Mouse (Mus musculus) embryonic fibroblast, embryonic 13.5 days (primary cell): ENCODE results near the gene Ccr8. TPM values are rescaled to one million over a fixed set of nuclear protein-coding genes. Genes with fewer than 3 reads are reported as not detected.

Experiments
- H3K27ac ChIP-seq: 2 replicates; pipeline ENCODE4 v1.5.1; 2012; ENCODE audit warnings: low read length, control low read depth, inconsistent platforms; ENCODE audit not compliant: insufficient read depth
- H3K4me1 ChIP-seq: 2 replicates; pipeline ENCODE4 v1.6.1; 2011; ENCODE audit warnings: low read length; ENCODE audit not compliant: control insufficient read depth, insufficient read depth
- H3K4me3 ChIP-seq: 2 replicates; pipeline ENCODE4 v1.5.1; 2011; ENCODE audit warnings: mild to moderate bottlenecking, control low read depth, low read length; ENCODE audit not compliant: insufficient read depth
- CTCF ChIP-seq: IDR thresholded peaks from 2 replicates; pipeline ENCODE4 v1.5.1; 2011; ENCODE audit warnings: mild to moderate bottlenecking, control low read depth, low read length, moderate library complexity, borderline replicate concordance; ENCODE audit not compliant: insufficient read depth
- POLR2A ChIP-seq: IDR thresholded peaks from 2 replicates; pipeline ENCODE4 v1.6.1; 2011; ENCODE audit warnings: low read depth, mild to moderate bottlenecking, control low read depth, low read length, moderate library complexity
- polyA plus RNA-seq: library from polyadenylated mRNA; stranded (reverse); fragments of >200 nt; gene quantifications from 2 replicates; pipeline ENCODE4 v1.2.4, GENCODE M21; 2011; ENCODE audit warnings: low read depth; ENCODE audit not compliant: missing spikeins, insufficient read length

Gene Ccr8
- polyA plus RNA-seq, 1 experiment: not detected

DNA sequence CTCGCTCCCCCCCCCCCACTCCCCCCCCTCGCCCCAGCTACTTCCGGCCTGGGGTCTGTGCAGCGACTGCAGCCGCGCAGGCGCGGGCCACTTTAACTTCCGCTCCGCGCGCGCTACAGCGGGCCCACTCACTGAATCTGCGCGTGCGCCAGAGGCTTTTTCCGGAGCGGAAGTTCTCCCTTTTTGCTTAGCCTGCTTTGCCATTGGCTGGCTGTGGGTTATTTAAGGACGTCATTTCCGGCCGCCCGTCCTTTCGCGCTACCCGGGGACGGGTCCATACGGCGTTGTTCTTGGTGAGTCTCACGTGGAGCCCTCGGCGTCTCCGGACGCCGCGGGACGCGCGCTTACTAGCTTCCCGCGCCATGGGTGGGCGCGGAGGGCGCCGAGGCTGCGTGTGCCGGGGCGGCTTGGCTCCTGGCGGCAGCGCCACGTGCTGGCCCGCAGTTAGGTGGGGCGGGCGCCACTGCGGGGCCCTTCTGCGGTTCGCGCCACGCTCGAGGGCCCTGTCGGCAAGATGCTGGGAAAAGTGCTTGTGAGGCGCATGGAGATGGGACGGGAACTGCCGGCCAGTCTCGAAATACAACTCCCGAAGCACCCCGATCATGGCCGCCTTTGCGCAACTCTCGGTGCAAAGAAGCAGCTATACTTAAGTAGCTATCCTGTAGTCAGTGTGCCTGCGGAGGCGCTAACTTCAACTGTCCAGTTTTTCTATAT is 35.8 kb downstream of the Ccr8 start, which contains the start of gene Rpsa:
Rpsa (plus strand) TSS at position 152 of the 714 bp plus-strand sequence.
- Histone ChIP-seq H3K4me1 (no peaks in the 10 kb centered on the region), H3K27ac (peak within 1 kb of the TSS; percentile 88), H3K4me3 (peak within 1 kb of the TSS; percentile 98)
- TF ChIP-seq CTCF (no peak), POLR2A (peak; percentile 91)

DNA sequence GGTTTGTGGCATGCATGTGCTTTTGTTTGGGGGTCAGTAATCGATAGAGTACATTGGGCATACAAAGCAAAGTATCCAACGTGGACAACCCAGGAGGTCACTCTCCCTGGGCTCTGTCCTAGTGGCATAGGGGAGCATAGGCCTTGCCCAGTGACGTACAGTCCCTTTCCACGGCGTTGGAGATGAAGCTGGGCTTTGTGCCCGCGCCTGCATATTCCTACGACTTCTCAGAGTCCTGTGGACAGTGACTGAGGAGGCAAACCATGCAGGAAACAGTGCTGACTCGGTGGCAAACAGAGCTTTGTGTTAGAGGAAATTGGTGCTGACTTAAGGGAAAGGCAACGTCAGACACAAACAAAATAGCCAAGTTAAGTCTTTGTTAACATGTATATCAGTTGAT is 37.4 kb downstream of the Ccr8 start:
- Histone ChIP-seq H3K4me3 (peak overlapping the region; percentile 98), H3K27ac (no peak overlapping the region), H3K4me1 (no peaks in the 10 kb centered on the region)
- TF ChIP-seq CTCF (no peak), POLR2A (no peak)

DNA sequence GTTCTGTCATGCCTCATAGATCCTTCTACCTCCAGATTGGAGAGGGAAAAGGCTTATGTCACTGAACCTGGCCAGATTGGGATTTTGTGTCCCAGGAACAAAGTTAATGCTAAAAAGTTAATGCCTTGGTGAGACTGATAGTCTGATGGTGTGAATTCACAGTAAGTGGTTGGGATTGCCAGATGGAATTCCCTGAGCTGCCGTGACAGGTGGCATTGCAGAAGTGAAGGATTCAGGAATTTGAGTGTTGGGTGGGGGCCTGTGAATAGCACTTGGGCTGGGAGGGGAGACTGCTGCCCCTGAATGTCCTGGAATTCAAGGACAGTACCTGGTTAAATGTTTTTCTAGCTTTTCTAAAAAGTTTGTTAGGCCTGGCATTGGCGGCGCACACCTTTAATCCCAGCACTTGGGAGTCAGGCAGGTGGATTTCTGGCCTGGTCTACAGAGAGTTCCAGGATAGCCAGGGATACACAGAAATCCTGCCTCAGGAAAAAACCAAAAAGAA is 39.9 kb downstream of the Ccr8 start:
- TF ChIP-seq POLR2A: no peak
- TF ChIP-seq CTCF: no peak
- Histone ChIP-seq H3K4me3 (no peak overlapping the region), H3K27ac (no peak overlapping the region), H3K4me1 (no peaks in the 10 kb centered on the region)

DNA sequence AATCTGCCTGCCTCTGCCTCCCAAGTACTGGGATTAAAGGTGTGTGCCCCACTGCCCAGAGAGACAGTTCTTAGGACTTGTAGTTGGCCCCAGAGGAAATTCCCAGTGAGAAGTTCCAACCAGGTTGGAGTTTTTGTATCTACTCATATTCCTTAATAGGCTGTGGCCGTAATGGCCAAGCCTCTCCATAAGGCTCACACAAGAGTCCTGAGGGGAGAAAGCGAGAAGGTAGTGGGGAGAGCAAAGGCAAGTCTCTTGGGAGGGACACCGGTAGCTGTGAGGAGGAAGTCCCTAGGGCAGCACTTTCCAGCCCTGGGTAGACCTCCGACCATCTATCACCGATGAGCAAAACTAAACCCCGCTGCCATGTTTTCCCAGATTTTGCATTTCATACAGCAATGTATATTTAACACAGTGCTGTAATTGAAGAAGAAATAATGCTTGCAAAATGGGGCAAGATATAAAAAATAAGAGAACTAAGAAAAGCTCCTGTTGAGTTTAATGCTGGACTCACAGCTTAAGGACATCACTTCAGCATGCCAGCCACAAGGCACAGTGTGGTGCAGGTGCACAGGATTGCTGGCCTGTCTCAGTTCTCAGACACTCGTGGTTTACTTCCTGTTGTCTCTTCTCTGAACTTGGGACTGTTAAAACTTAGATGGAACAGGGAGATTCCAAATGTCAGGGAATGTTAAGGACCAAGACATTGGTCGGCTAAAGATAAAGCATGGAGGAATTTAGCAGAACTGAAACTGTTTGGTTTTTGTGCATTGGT is 41.3 kb downstream of the Ccr8 start:
- peak; percentile 63 for TF ChIP-seq POLR2A
- no peak for TF ChIP-seq CTCF
- H3K27ac ChIP-seq: no peak overlapping the region
- no peak overlapping the region for H3K4me3 ChIP-seq
- H3K4me1 ChIP-seq: no peaks in the 10 kb centered on the region

DNA sequence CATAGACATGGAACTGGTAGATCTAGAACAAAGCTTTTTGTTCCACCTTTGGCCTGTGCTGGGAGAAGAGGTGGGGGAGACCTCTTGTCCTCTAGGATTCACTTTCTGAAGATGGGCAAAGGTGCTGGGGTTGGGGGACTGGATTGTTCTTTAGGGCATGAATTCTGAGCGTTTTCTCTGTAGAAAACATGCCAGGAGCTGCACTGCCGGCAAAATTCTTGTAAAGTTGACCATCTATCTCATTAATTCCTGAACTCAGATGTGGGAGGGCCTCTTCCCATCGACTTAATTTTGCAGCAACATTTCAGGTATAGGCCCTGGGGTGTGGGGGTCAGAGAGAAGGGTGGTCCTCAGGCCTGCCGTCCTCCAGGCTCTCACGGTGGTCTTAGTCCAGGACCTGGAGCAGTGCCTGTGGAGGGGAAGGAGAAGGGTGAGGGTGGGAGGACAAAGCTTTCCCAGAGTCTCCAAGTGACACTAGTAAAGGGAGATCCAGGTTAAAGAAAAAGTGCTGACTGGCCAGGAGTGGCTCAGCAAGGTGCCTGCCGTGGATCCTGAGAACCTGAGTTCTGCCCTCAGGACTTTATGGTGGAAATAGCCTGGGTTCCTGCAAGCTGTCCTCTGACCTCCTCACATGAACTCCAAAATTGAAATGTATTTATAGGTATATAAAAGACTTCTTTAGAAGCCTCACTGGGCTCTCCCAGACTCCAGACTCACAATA is 42.0 kb downstream of the Ccr8 start:
- H3K4me1 ChIP-seq: no peaks in the 10 kb centered on the region
- TF ChIP-seq POLR2A: peak; percentile 33
- TF ChIP-seq CTCF: no peak
- H3K4me3 ChIP-seq: no peak overlapping the region
- H3K27ac ChIP-seq: no peak overlapping the region

DNA sequence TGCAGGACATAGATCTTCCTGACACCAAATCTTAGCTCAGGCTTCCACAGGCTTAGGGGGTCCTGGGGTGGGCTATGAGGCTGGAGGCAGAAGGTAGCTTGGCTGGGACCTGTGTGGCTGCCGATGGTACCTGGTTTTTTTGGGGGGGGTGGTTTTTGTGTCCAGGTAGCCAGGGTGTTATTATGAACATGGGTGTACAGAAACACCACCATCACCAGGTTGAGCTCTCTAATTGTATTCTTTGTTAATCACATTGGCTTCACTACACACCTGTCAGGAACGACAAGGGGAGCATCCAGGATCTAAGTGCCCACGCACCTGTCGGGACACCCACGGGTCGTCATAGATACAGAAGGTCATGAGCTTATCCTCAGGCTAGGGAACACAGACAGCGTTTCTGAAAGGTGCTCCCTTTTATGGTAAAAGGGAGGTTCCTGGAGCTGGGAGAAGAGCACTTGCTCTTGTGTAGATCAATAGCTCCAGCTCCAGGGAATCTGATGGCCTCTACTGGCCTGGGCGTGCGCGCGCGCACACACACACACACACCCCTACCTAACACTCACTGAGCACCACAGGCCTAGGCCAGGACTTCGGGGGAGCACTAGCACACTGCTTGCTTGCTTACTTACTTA is 42.7 kb downstream of the Ccr8 start:
- TF ChIP-seq POLR2A (no peak), CTCF (no peak)
- Histone ChIP-seq H3K4me3 (no peak overlapping the region), H3K4me1 (no peaks in the 10 kb centered on the region), H3K27ac (no peak overlapping the region)

DNA sequence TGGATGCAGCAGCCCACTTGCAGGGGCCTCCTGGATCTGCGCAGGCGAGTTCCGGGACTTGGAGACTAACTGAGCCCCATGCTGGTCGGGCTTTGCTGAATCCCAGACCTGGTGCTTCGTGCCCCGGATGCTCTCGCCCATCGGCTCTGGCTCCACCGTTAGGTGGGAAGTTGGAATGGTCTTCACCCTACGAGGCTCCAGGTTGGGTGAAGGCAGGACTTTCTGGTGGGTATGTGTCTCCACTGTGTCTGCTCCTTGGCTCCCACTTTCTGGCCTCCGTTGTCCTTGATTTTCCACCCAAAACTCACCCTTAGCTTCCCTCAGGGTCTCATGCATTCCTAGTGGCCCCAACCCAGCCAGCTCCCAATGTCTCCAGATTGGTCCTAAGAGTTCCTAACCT is 43.5 kb downstream of the Ccr8 start:
- TF ChIP-seq POLR2A (no peak), CTCF (no peak)
- Histone ChIP-seq H3K27ac (no peak overlapping the region), H3K4me3 (no peak overlapping the region), H3K4me1 (no peaks in the 10 kb centered on the region)

DNA sequence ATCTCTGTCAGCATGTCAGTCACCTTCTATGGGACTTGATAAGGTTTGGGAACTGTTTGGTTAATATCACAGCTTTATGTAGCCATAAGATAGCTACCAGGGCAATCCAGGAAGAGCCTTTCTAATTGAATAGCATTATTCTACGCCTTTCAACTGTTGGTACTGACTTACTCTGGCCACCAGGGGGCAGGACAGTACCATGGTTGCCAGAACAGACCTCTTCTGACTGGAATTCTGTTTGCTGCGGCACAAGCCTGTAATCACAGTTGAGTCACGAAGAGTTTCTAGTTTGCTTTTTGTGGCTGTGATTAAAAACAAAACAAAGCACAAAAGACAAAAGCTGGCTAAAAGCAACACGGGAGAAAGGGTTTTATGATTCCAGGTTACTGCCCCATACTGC is 48.7 kb downstream of the Ccr8 start:
- Histone ChIP-seq H3K27ac (no peak overlapping the region), H3K4me1 (no peaks in the 10 kb centered on the region), H3K4me3 (no peak overlapping the region)
- TF ChIP-seq POLR2A: no peak
- peak; percentile 70; the same call in 1 of the 2 replicates for TF ChIP-seq CTCF

DNA sequence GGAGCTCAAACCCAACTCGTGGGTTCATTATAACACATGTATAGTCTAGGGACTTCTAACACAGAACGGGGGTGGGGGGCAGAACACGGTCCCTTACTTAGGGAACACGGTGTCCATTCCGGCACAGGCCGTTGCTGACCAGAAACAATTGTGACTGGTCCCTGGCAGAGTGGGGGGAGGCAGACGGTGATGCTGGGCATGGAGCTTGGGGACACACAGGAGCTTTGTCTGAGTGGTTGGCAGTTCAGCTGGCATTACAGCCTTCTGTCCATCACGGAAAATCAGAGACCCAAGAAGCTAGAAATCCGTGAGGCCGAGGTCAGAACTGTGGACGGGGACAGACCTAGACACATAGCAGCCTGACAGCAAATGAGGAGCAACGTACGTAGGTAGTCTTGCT is 52.6 kb downstream of the Ccr8 start:
- TF ChIP-seq CTCF (no peak), POLR2A (no peak)

More for the DNA sequence above, 52.6 kb downstream of the Ccr8 start:
- no peak overlapping the region for H3K4me3 ChIP-seq
- H3K27ac ChIP-seq: no peak overlapping the region
- H3K4me1 ChIP-seq: no peaks in the 10 kb centered on the region

Other genes with a start within 250 kb of the Ccr8 start
- 66.1 and 67.7 TPM in 2 replicates for gene Wdr48, start 197.2 kb upstream of the Ccr8 start, polyA plus RNA-seq
- 7.4 and 10.5 TPM in 2 replicates for gene Gorasp1, start 154.5 kb upstream of the Ccr8 start, polyA plus RNA-seq
- not detected in 2 replicates for gene Ttc21a, start 154.5 kb upstream of the Ccr8 start, polyA plus RNA-seq
- gene Csrnp1, start 107.5 kb upstream of the Ccr8 start, polyA plus RNA-seq: 17.7 and 20.1 TPM in 2 replicates
- not detected in 2 replicates for gene Xirp1, start 68.5 kb upstream of the Ccr8 start, polyA plus RNA-seq
- gene Cx3cr1, start 22.2 kb upstream of the Ccr8 start, polyA plus RNA-seq: 0.13 and 2.9 TPM in 2 replicates
- 16.5 and 17.1 TPM in 2 replicates for gene Slc25a38, start 18.3 kb downstream of the Ccr8 start, polyA plus RNA-seq
- 2,453 and 2,643 TPM in 2 replicates for gene Rpsa, start 35.6 kb downstream of the Ccr8 start, polyA plus RNA-seq
- not detected in 2 replicates for gene Mobp, start 57.6 kb downstream of the Ccr8 start, polyA plus RNA-seq
- not detected in 2 replicates for gene Myrip, start 209.4 kb downstream of the Ccr8 start, polyA plus RNA-seq